Mouse (Mus musculus) forebrain, embryonic 15.5 days (tissue): Measurements from ENCODE around the gene Hbb-y. TPM values are rescaled to one million over a fixed set of nuclear protein-coding genes. Genes with fewer than 3 reads are reported as not detected.
"Not testable (repeated sequence)": the region's sequence is repeated elsewhere in the genome, so short reads cannot be mapped to it uniquely, and the experiment has no call there.

ENCODE experiments used
- ATAC-seq: fragments of 200-750 bp; cut with Nextera tagmentation; replicated peaks from 2 replicates; pipeline ENCODE4 v1.8.0; 2017; ENCODE audit warnings: mild to moderate bottlenecking, moderate TSS enrichment, moderate library complexity
- H3K27ac ChIP-seq: fragments of 300-500 bp; sonication (generic); replicated peaks from 2 replicates; pipeline ENCODE4 v1.5.1; 2015; ENCODE audit warnings: mild to moderate bottlenecking, inconsistent platforms
- H3K27me3 ChIP-seq: fragments of 300-500 bp; sonication (generic); 2 replicates; pipeline ENCODE4 v1.6.1; 2015; ENCODE audit warnings: inconsistent platforms
- H3K36me3 ChIP-seq: fragments of 300-500 bp; sonication (generic); 2 replicates; pipeline ENCODE4 v1.6.1; 2015; ENCODE audit warnings: mild to moderate bottlenecking, inconsistent platforms
- H3K4me1 ChIP-seq: fragments of 300-500 bp; sonication (generic); 2 replicates; pipeline ENCODE4 v1.6.1; 2015; ENCODE audit warnings: inconsistent platforms
- H3K4me2 ChIP-seq: fragments of 300-500 bp; sonication (generic); replicated peaks from 2 replicates; pipeline ENCODE4 v1.6.1; 2015; ENCODE audit warnings: mild to moderate bottlenecking, inconsistent platforms
- H3K4me3 ChIP-seq: fragments of 300-500 bp; sonication (generic); 2 replicates; pipeline ENCODE4 v1.5.1; 2015; ENCODE audit warnings: mild to moderate bottlenecking, inconsistent platforms
- H3K9ac ChIP-seq: fragments of 300-500 bp; sonication (generic); replicated peaks from 2 replicates; pipeline ENCODE4 v1.6.1; 2015; ENCODE audit warnings: mild to moderate bottlenecking, inconsistent platforms
- H3K9me3 ChIP-seq: fragments of 300-500 bp; sonication (generic); 2 replicates; pipeline ENCODE4 v1.6.1; 2016; ENCODE audit warnings: inconsistent platforms
- WGBS: fragments of 180-500 bp; shearing (Covaris S2); methylation state at CpG from one replicate; pipeline ENCODE4 v1.1.7; 2015; ENCODE audit warnings: mixed read lengths; 5-methylcytosine and 5-hydroxymethylcytosine counted together
- polyA plus RNA-seq: library from polyadenylated mRNA; unstranded; fragments of >200 nt; fragmentation: Nextera tagmentation; extraction: Ambion mirVana; gene quantifications from 2 replicates; pipeline ENCODE4 v1.2.1, GENCODE M21; 2015

The Hbb-y gene
- polyA plus RNA-seq, 1 experiment from 2014 or later, result 114 TPM

GRCm38 (mm10) chr7:103810746-103811145 lies 42.3 kb downstream of the Hbb-y start:
- Histone ChIP-seq H3K4me1 (no peaks in the 10 kb centered on the region), H3K4me3 (no peak overlapping the region), H3K9ac (no peak overlapping the region), H3K4me2 (no peak overlapping the region), H3K27me3 (no peaks in the 10 kb centered on the region), H3K36me3 (no peaks in the 10 kb centered on the region), H3K27ac (no peak overlapping the region), H3K9me3 (no peaks in the 10 kb centered on the region)
- WGBS, result 82% methylated on average over 3 of the region's 3 CpGs
- no peak for ATAC-seq

GRCm38 (mm10) chr7:103810296-103810695 lies 42.7 kb downstream of the Hbb-y start:
- no peaks in the 10 kb centered on the region for H3K27me3 ChIP-seq
- H3K36me3 ChIP-seq, result no peaks in the 10 kb centered on the region
- no peak overlapping the region for H3K9ac ChIP-seq
- H3K4me3 ChIP-seq, result no peak overlapping the region
- no peak for ATAC-seq
- H3K27ac ChIP-seq, result no peak overlapping the region
- H3K4me1 ChIP-seq, result no peaks in the 10 kb centered on the region
- H3K9me3 ChIP-seq, result no peaks in the 10 kb centered on the region
- H3K4me2 ChIP-seq, result no peak overlapping the region
- 76% methylated on average over 1 of the region's 1 CpGs for WGBS

GRCm38 (mm10) chr7:103809801-103810155 lies 43.2 kb downstream of the Hbb-y start:
- Histone ChIP-seq H3K4me1 (no peaks in the 10 kb centered on the region), H3K36me3 (no peaks in the 10 kb centered on the region), H3K27me3 (no peaks in the 10 kb centered on the region), H3K9ac (no peak overlapping the region), H3K4me2 (no peak overlapping the region), H3K4me3 (no peak overlapping the region), H3K9me3 (no peaks in the 10 kb centered on the region), H3K27ac (no peak overlapping the region)
- 75% methylated on average over 1 of the region's 1 CpGs for WGBS
- no peak for ATAC-seq

GRCm38 (mm10) chr7:103808971-103809800 lies 43.8 kb downstream of the Hbb-y start:
- Histone ChIP-seq H3K27ac (no peak overlapping the region), H3K4me1 (no peaks in the 10 kb centered on the region), H3K9ac (no peak overlapping the region), H3K4me3 (no peak overlapping the region), H3K36me3 (no peaks in the 10 kb centered on the region), H3K27me3 (no peaks in the 10 kb centered on the region), H3K4me2 (no peak overlapping the region), H3K9me3 (no peaks in the 10 kb centered on the region)
- 68% methylated on average over 5 of the region's 5 CpGs for WGBS
- ATAC-seq, result no peak

- H3K4me1 ChIP-seq, H3K9ac ChIP-seq, H3K27me3 ChIP-seq, H3K4me2 ChIP-seq, H3K4me3 ChIP-seq, H3K36me3 ChIP-seq, H3K9me3 ChIP-seq, H3K27ac ChIP-seq, ATAC-seq: not testable (repeated sequence)
- WGBS, result 81% methylated on average over 2 of the region's 2 CpGs
Observed at GRCm38 (mm10) chr7:103808120-103808519, 44.9 kb downstream of the Hbb-y start.

- Histone ChIP-seq H3K4me2 (no peak overlapping the region), H3K9me3 (no peaks in the 10 kb centered on the region), H3K9ac (no peak overlapping the region), H3K4me1 (no peaks in the 10 kb centered on the region), H3K36me3 (no peaks in the 10 kb centered on the region), H3K27me3 (no peaks in the 10 kb centered on the region), H3K27ac (no peak overlapping the region), H3K4me3 (no peak overlapping the region)
- 53% methylated on average over 1 of the region's 1 CpGs for WGBS
- ATAC-seq, result no peak
Observed at GRCm38 (mm10) chr7:103806856-103807255, 46.2 kb downstream of the Hbb-y start.

Other genes starting within 250 kb of the Hbb-y start
- gene Olfr620, start 240.7 kb downstream of the Hbb-y start, polyA plus RNA-seq, result not detected in 2 replicates
- not detected in 2 replicates for gene Olfr622, start 210.5 kb downstream of the Hbb-y start, polyA plus RNA-seq
- not detected in 2 replicates for gene Olfr623, start 189.5 kb downstream of the Hbb-y start, polyA plus RNA-seq
- gene Olfr624, start 182.0 kb downstream of the Hbb-y start, polyA plus RNA-seq, result not detected in 2 replicates
- not detected in 2 replicates for gene Olfr625-ps1, start 170.5 kb downstream of the Hbb-y start, polyA plus RNA-seq
- gene Olfr243, start 138.5 kb downstream of the Hbb-y start, polyA plus RNA-seq, result not detected in 2 replicates
- gene Olfr628, start 122.8 kb downstream of the Hbb-y start, polyA plus RNA-seq, result not detected in 2 replicates
- not detected in 2 replicates for gene Olfr629, start 108.3 kb downstream of the Hbb-y start, polyA plus RNA-seq
- gene Olfr630, start 95.9 kb downstream of the Hbb-y start, polyA plus RNA-seq, result not detected in 2 replicates
- not detected in 2 replicates for gene Olfr69, start 81.6 kb downstream of the Hbb-y start, polyA plus RNA-seq
- gene Olfr68, start 73.5 kb downstream of the Hbb-y start, polyA plus RNA-seq, result not detected in 2 replicates
- not detected in 2 replicates for gene Olfr67, start 61.4 kb downstream of the Hbb-y start, polyA plus RNA-seq
- 1,298 and 1,407 TPM in 2 replicates for gene Hbb-bt, start 39.2 kb downstream of the Hbb-y start, polyA plus RNA-seq
- 3,597 and 4,102 TPM in 2 replicates for gene Hbb-bs, start 25.1 kb downstream of the Hbb-y start, polyA plus RNA-seq
- not detected in 2 replicates for gene Hbb-bh2, start 12.7 kb downstream of the Hbb-y start, polyA plus RNA-seq
- gene Hbb-bh1, start 10.1 kb downstream of the Hbb-y start, polyA plus RNA-seq, result 1.1 and 2.1 TPM in 2 replicates
- gene Olfr66, start 33.0 kb upstream of the Hbb-y start, polyA plus RNA-seq, result not detected in 2 replicates
- not detected in 2 replicates for gene Olfr64, start 41.3 kb upstream of the Hbb-y start, polyA plus RNA-seq
- gene Olfr65, start 50.3 kb upstream of the Hbb-y start, polyA plus RNA-seq, result not detected in 2 replicates
- gene Olfr631, start 75.6 kb upstream of the Hbb-y start, polyA plus RNA-seq, result not detected in 2 replicates
- not detected in 2 replicates for gene Olfr632, start 81.1 kb upstream of the Hbb-y start, polyA plus RNA-seq
- gene Olfr633, start 91.2 kb upstream of the Hbb-y start, polyA plus RNA-seq, result not detected in 2 replicates
- gene Olfr635, start 117.9 kb upstream of the Hbb-y start, polyA plus RNA-seq, result not detected in 2 replicates
- gene Olfr638, start 145.5 kb upstream of the Hbb-y start, polyA plus RNA-seq, result not detected in 2 replicates
- gene Olfr639, start 164.1 kb upstream of the Hbb-y start, polyA plus RNA-seq, result not detected in 2 replicates
- gene Olfr640, start 172.4 kb upstream of the Hbb-y start, polyA plus RNA-seq, result not detected in 2 replicates
- gene Olfr641, start 182.2 kb upstream of the Hbb-y start, polyA plus RNA-seq, result not detected in 2 replicates
- gene Olfr642, start 199.4 kb upstream of the Hbb-y start, polyA plus RNA-seq, result not detected in 2 replicates
- gene 4930516K23Rik, start 208.2 kb upstream of the Hbb-y start, polyA plus RNA-seq, result not detected in 2 replicates
- gene Olfr644, start 218.7 kb upstream of the Hbb-y start, polyA plus RNA-seq, result not detected in 2 replicates
- gene Olfr645, start 232.2 kb upstream of the Hbb-y start, polyA plus RNA-seq, result not detected in 2 replicates